Mouse (Mus musculus) spleen, adult 2 months (tissue): ENCODE results near the gene Lefty1.

ENCODE experiments used
- CTCF ChIP-seq: fragments of 200-500 bp; IDR thresholded peaks from 2 replicates; pipeline ENCODE4 v1.5.1; 2011; ENCODE audit warnings: mild to moderate bottlenecking, inconsistent platforms; ENCODE audit not compliant: insufficient read depth, insufficient read length, insufficient replicate concordance; ENCODE audit errors: extremely low read depth
- POLR2A ChIP-seq: fragments of 200-500 bp; IDR thresholded peaks from 2 replicates; pipeline ENCODE4 v1.6.1; 2011; ENCODE audit warnings: low read depth, low read length, inconsistent platforms

GRCm38 (mm10) chr1:180902915-180903314 lies 31.9 kb upstream of the Lefty1 start:
- TF ChIP-seq POLR2A (no peak), CTCF (no peak)
